Mouse (Mus musculus) right cerebral cortex, adult 2 months (tissue): ENCODE data around the gene Gm9736.
"Not testable (repeated sequence)": the region's sequence is repeated elsewhere in the genome, so short reads cannot be mapped to it uniquely, and the experiment has no call there.

Experiments
- DNase-seq, 2 experiments: peaks; one replicate each; pipeline ENCODE4 v3.0.0; 2021 to 2022; ENCODE audit warnings: low spot score in 2 of 2

Gene Gm9736

GRCm38 (mm10) chr10:77726186-77726585, 25.0 kb downstream of the Gm9736 start, which contains the start of gene Gm10100:
Gm10100 (plus strand) TSS chr10:77726486.
- no peak for DNase-seq

- no peak for DNase-seq
Measured at GRCm38 (mm10) chr10:77724855-77725254, 26.3 kb downstream of the Gm9736 start.

- DNase-seq: not testable (repeated sequence)
Measured at GRCm38 (mm10) chr10:77720299-77720698, 30.9 kb downstream of the Gm9736 start, which contains the start of gene Krtap12-1. Krtap12-1 (plus strand) TSS chr10:77720599.

- no peak for DNase-seq
Measured at GRCm38 (mm10) chr10:77715507-77715906, 35.6 kb downstream of the Gm9736 start, which contains the start of gene Gm10142. Gm10142 (plus strand) TSS chr10:77715807.

- DNase-seq: no peak
Measured at GRCm38 (mm10) chr10:77713734-77714133, 37.4 kb downstream of the Gm9736 start.

GRCm38 (mm10) chr10:77711157-77711556, 40.0 kb downstream of the Gm9736 start, which contains the start of gene Gm10024:
Gm10024 (plus strand) TSS chr10:77711457.
- DNase-seq: not testable (repeated sequence)

GRCm38 (mm10) chr10:77709831-77710230, 41.3 kb downstream of the Gm9736 start:
- DNase-seq: no peak

- DNase-seq: no peak
Measured at GRCm38 (mm10) chr10:77706326-77706725, 44.8 kb downstream of the Gm9736 start, which contains the start of gene Gm10272. Gm10272 (plus strand) TSS chr10:77706626.
